Mouse (Mus musculus): Measurements from ENCODE around the gene Rbm5.

- TF ChIP-seq CTCF (IDR thresholded peaks at IDR 0.05; ENCODE audit: borderline replicate concordance, control insufficient read depth, extremely low read depth, insufficient read depth, low read length, poor library complexity): no peak
- no peak for TF ChIP-seq POLR2A (IDR thresholded peaks at IDR 0.05; ENCODE audit: control insufficient read depth, extremely low read depth, insufficient read depth, low read length, poor library complexity)
These were observed 55.2 kb downstream of the Rbm5 start for GRCm38 (mm10) chr9:107715632-107716031.
